ENCODE assay signal across 1 mouse cellular context in the genomic region with DNA sequence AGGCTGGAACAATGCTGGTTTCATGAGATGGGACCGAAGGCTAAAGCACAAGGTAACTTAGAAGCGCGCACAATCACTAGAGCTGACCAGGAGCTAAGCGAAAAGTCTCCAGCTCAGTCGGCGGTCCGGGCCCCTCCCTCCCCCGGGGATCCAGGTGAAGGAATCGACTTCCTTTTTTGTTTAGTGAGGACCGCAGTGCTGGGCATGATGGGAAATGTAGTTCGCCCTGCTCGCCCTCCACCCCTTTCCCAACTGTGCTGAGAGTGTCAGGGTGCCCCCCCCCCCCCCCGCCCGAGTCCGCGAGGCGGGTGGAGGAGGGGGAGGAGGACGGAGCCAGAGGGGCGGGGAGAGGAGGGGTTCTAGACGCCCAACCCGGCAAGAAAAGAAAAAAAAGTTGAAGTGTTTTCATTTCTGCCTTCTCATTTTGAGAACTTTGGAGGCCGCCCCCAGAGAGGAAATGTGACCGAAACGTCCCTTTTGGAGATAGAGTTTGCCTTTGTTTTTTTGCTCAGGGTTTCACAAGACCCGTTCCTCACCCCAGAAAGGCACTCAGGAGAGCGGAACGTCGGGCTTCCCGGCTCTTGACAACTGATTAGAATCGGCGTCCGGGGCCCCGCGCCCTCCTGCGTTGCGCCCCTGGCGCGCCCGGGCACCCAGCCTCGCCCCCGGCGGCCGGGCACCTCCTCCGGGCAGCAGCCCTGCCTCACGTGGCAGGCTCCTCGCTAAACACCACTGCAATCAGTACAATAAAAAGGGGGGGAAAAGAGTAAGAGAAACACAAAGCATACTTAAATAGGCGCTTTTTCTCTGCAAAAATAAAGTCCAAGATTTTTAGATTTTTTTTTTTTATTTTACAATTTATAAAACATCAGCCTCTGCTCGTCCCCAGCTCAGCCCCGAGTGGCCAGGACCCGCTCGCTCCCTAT.
TF ChIP-seq lines count a peak whose summit lies in the region.

No protein-coding gene starts in this region.

TF ChIP-seq in myocyte, 11 proteins besides CTCF, POLR2A, EP300 and RAD21 (continued from another document):
- TF ChIP-seq E2F4 (IDR thresholded peaks at IDR 0.05; ENCODE audit: insufficient read depth): no peak
- TF ChIP-seq POLR2AphosphoS2 (IDR thresholded peaks at IDR 0.05; ENCODE audit: insufficient read length, low read depth): peak; percentile 89
- no peak for TF ChIP-seq MAX (IDR thresholded peaks at IDR 0.05; ENCODE audit: low read depth)
- TF ChIP-seq MYOG (IDR thresholded peaks at IDR 0.05; ENCODE audit: control insufficient read depth in 1 of 3, insufficient read depth in 1 of 3, insufficient read length in 2 of 3, low read depth in 2 of 3): peak in 1 of 3 experiments; percentile 17
- no peak for TF ChIP-seq CEBPB (IDR thresholded peaks at IDR 0.05; ENCODE audit: insufficient read depth, poor library complexity, severe bottlenecking)
- peak in 1 of 3 experiments; percentile 36 for TF ChIP-seq MYOD1 (IDR thresholded peaks at IDR 0.05; ENCODE audit: control insufficient read depth in 1 of 3, insufficient read length in 2 of 3, low read depth in 2 of 3)
